Mouse (Mus musculus) stomach, embryonic 15.5 days (tissue): Measurements from ENCODE around the gene Pcca. TPM values are rescaled to one million over a fixed set of nuclear protein-coding genes. Genes with fewer than 3 reads are reported as not detected.
"Not testable (repeated sequence)": the region's sequence is repeated elsewhere in the genome, so short reads cannot be mapped to it uniquely, and the experiment has no call there.

Experiments used
- ATAC-seq: fragments of 200-750 bp; cut with Nextera tagmentation; 2 replicates; pipeline ENCODE4 v1.8.0; 2017; ENCODE audit warnings: low read depth, moderate number of reproducible peaks, moderate TSS enrichment; ENCODE audit not compliant: insufficient read depth, low FRiP score
- H3K27ac ChIP-seq: fragments of 300-500 bp; sonication (generic); 2 replicates; pipeline ENCODE4 v1.5.1; 2015; ENCODE audit warnings: mild to moderate bottlenecking, inconsistent platforms
- H3K27me3 ChIP-seq: fragments of 300-500 bp; sonication (generic); replicated peaks from 2 replicates; pipeline ENCODE4 v1.6.1; 2015; ENCODE audit warnings: inconsistent platforms
- H3K36me3 ChIP-seq: fragments of 300-500 bp; sonication (generic); 2 replicates; pipeline ENCODE4 v1.6.1; 2015; ENCODE audit warnings: inconsistent platforms
- H3K4me1 ChIP-seq: fragments of 300-500 bp; sonication (generic); 2 replicates; pipeline ENCODE4 v1.6.1; 2015; ENCODE audit warnings: inconsistent platforms
- H3K4me2 ChIP-seq: fragments of 300-500 bp; sonication (generic); 2 replicates; pipeline ENCODE4 v1.6.1; 2015; ENCODE audit warnings: mild to moderate bottlenecking, inconsistent platforms
- H3K4me3 ChIP-seq: fragments of 300-500 bp; sonication (generic); replicated peaks from 2 replicates; pipeline ENCODE4 v1.5.1; 2015; ENCODE audit warnings: inconsistent platforms
- H3K9ac ChIP-seq: fragments of 300-500 bp; sonication (generic); 2 replicates; pipeline ENCODE4 v1.6.1; 2015; ENCODE audit warnings: inconsistent platforms
- H3K9me3 ChIP-seq: fragments of 300-500 bp; sonication (generic); 2 replicates; pipeline ENCODE4 v1.6.1; 2016; ENCODE audit warnings: inconsistent platforms
- WGBS: fragments of 180-500 bp; shearing (Covaris S2); methylation state at CpG from one replicate; pipeline ENCODE4 v1.1.7; 2015; 5-methylcytosine and 5-hydroxymethylcytosine counted together
- polyA plus RNA-seq: library from polyadenylated mRNA; unstranded; fragments of >200 nt; fragmentation: Nextera tagmentation; extraction: Ambion mirVana; gene quantifications from 2 replicates; pipeline ENCODE4 v1.2.1, GENCODE M21; 2015

The Pcca gene
- polyA plus RNA-seq, 1 experiment from 2014 or later, result 19.2 TPM

DNA sequence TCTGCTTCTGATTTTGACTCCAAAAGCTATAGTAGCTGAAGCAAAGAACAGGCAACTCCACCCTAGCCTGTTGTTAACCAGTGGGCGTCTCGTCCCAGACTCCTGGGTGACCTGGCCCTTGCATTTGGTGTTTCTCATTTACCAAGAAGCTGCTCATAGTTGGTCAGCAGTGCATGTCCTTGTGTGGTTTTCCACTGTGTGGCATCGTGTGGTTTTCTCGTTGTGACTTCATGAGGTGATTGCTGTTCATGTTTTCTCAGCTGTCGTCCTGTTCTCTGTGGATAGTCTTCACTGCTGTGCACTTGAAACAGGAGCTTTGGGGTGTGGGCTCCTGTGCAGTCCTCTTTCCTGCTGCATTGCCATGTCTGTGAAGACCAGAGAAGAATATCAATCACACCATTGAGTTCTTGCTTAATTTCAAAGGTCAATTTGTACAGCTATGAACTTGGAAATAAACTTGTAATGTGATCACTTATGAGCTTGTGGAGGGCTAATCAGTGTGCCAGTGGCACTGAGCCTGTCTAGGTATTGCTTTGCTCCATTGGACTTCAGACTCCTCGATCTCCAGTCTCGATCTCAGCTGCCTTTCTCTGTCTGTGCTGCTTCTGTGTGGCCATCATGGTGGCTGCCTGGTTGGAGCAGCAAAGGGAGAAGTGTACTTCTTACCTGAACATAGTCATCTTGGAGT is 40.1 kb downstream of the Pcca start:
- Histone ChIP-seq H3K4me2 (no peak overlapping the region), H3K4me1 (no peaks in the 10 kb centered on the region), H3K27ac (no peak overlapping the region), H3K36me3 (no peaks in the 10 kb centered on the region), H3K4me3 (no peak overlapping the region), H3K9me3 (no peaks in the 10 kb centered on the region), H3K27me3 (no peaks in the 10 kb centered on the region), H3K9ac (no peak overlapping the region)
- WGBS, result 90% methylated on average over 7 of the region's 7 CpGs
- ATAC-seq, result no peak

- 83% methylated on average over 4 of the region's 4 CpGs for WGBS
- no peak for ATAC-seq
- Histone ChIP-seq H3K9me3 (no peaks in the 10 kb centered on the region), H3K36me3 (no peaks in the 10 kb centered on the region), H3K27me3 (no peaks in the 10 kb centered on the region), H3K27ac (no peak overlapping the region), H3K4me2 (no peak overlapping the region), H3K9ac (no peak overlapping the region), H3K4me3 (no peak overlapping the region), H3K4me1 (no peaks in the 10 kb centered on the region)
These were observed 43.7 kb downstream of the Pcca start for GRCm38 (mm10) chr14:122577816-122578215.

DNA sequence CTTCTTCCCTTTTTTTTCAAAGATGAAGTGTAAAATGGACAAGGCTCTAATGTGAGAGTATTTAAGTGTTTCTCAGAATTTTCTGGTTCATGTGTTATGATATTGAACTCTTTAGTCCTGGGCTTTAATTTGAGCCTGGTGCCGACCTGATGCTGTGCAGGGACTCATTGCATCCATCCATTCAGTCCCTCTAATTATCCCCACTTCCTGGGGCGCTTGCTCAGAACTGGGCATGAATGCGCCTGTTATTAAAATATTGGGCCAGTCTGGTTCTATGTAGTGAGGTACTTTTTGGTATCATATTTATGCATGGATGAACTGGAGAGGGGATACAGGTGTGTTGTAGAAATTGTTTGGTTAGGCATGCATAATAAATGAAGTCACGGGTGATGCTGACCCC is 47.9 kb downstream of the Pcca start:
- Histone ChIP-seq H3K9ac (no peak overlapping the region), H3K4me3 (no peak overlapping the region)
- no peak for ATAC-seq

GRCm38 (mm10) chr14:122582491-122583077 is 48.5 kb downstream of the Pcca start:
- no peak for ATAC-seq
- Histone ChIP-seq H3K9me3 (no peaks in the 10 kb centered on the region), H3K4me2 (no peak overlapping the region), H3K36me3 (no peaks in the 10 kb centered on the region), H3K27me3 (no peaks in the 10 kb centered on the region), H3K4me1 (no peaks in the 10 kb centered on the region), H3K9ac (no peak overlapping the region), H3K4me3 (no peak overlapping the region), H3K27ac (no peak overlapping the region)
- WGBS, result 73% methylated on average over 7 of the region's 7 CpGs

More for the DNA sequence above, 47.9 kb downstream of the Pcca start:
- Histone ChIP-seq H3K27ac (no peak overlapping the region), H3K4me2 (no peak overlapping the region), H3K36me3 (no peaks in the 10 kb centered on the region), H3K9me3 (no peaks in the 10 kb centered on the region), H3K27me3 (no peaks in the 10 kb centered on the region), H3K4me1 (no peaks in the 10 kb centered on the region)
- WGBS, result 81% methylated on average over 4 of the region's 4 CpGs

DNA sequence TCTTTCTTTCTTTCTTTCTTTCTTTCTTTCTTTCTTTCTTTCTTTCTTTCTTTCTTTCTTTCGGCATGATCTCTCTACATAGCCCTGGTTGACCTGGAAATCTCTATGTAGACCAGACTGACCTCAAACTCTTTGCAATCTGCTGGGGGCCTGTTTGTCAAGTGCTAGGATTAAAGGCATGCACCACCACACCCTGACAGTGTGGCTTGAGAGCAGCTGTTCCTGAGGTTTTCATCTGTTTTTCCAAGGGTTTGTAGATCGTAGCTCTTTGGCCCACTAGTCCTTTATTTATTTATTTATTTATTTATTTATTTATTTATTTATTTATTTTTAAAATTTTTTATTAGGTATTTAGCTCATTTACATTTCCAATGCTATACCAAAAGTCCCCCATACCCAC is 50.0 kb downstream of the Pcca start:
- WGBS, result 87% methylated on average over 2 of the region's 2 CpGs
- H3K27ac ChIP-seq, H3K9me3 ChIP-seq, H3K36me3 ChIP-seq, H3K4me3 ChIP-seq, ATAC-seq, H3K27me3 ChIP-seq, H3K4me1 ChIP-seq, H3K4me2 ChIP-seq, H3K9ac ChIP-seq: not testable (repeated sequence)

- Histone ChIP-seq H3K27ac (no peak overlapping the region), H3K9me3 (no peaks in the 10 kb centered on the region), H3K27me3 (no peaks in the 10 kb centered on the region), H3K4me2 (no peak overlapping the region), H3K4me1 (no peaks in the 10 kb centered on the region), H3K4me3 (no peak overlapping the region), H3K9ac (no peak overlapping the region), H3K36me3 (no peaks in the 10 kb centered on the region)
- no peak for ATAC-seq
- 69% methylated on average over 4 of the region's 4 CpGs for WGBS
These were observed 52.8 kb downstream of the Pcca start for GRCm38 (mm10) chr14:122586942-122587341.

DNA sequence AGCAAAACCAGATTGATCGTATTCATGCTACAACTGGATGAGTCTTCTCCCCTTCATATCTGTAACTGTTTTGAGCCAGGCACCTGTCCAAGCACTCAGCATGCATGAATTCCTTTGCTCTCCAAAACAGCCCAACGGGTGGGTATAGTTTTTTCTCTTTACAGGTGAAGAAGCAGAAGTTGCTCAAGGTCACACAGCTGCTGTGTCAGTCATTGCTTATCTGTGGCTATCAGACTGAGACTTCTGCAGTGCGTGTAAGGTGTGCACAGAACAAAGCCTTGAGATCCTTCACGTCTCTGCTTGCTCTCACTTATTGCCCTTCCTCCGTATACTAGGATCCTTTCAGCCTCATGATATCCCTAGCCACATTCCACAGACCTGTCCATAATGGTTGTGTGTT is 63.4 kb downstream of the Pcca start:
- Histone ChIP-seq H3K4me3 (no peak overlapping the region), H3K36me3 (no peaks in the 10 kb centered on the region), H3K27me3 (no peaks in the 10 kb centered on the region), H3K4me2 (no peak overlapping the region), H3K9me3 (no peaks in the 10 kb centered on the region), H3K9ac (no peak overlapping the region), H3K4me1 (no peaks in the 10 kb centered on the region), H3K27ac (no peak overlapping the region)
- ATAC-seq, result no peak
- 69% methylated on average over 5 of the region's 5 CpGs for WGBS

DNA sequence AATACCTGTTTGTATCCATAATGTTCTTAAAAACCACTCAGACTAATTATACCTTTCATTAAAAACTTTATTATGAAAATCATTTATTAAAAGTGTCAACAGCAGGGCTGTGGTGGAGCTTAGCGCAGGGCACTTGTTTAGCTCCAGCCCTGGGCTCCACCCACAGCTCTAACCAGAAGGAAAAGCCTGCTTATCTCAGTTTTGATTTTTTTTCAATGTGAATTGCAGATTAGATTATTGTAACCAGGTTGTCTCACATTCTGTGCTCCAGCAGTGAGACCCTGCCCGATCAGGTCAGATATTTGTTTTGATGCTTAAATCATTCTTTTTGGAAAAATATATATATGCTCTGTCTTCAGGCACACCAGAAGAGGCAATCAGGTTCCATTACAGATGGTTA is 64.7 kb downstream of the Pcca start:
- H3K27me3 ChIP-seq, result no peaks in the 10 kb centered on the region
- WGBS, result 71% methylated on average over 2 of the region's 2 CpGs
- ATAC-seq, result no peak

GRCm38 (mm10) chr14:122599839-122600238 is 65.7 kb downstream of the Pcca start:
- ATAC-seq, result no peak
- H3K9me3 ChIP-seq, result no peaks in the 10 kb centered on the region
- no peaks in the 10 kb centered on the region for H3K4me1 ChIP-seq
- H3K27ac ChIP-seq, result no peak overlapping the region
- H3K27me3 ChIP-seq, result no peaks in the 10 kb centered on the region
- H3K36me3 ChIP-seq, result no peaks in the 10 kb centered on the region
- 60% methylated on average over 9 of the region's 9 CpGs for WGBS
- H3K9ac ChIP-seq, result no peak overlapping the region
- H3K4me3 ChIP-seq, result no peak overlapping the region
- no peak overlapping the region for H3K4me2 ChIP-seq

More for the DNA sequence above, 64.7 kb downstream of the Pcca start:
- H3K9ac ChIP-seq, result no peak overlapping the region
- no peak overlapping the region for H3K4me3 ChIP-seq
- no peaks in the 10 kb centered on the region for H3K36me3 ChIP-seq
- no peaks in the 10 kb centered on the region for H3K4me1 ChIP-seq
- no peak overlapping the region for H3K27ac ChIP-seq
- H3K9me3 ChIP-seq, result no peaks in the 10 kb centered on the region
- H3K4me2 ChIP-seq, result no peak overlapping the region

GRCm38 (mm10) chr14:122602701-122603100 is 68.6 kb downstream of the Pcca start:
- Histone ChIP-seq H3K4me1 (no peaks in the 10 kb centered on the region), H3K27ac (no peak overlapping the region), H3K4me2 (no peak overlapping the region), H3K9me3 (no peaks in the 10 kb centered on the region), H3K9ac (no peak overlapping the region), H3K36me3 (no peaks in the 10 kb centered on the region), H3K4me3 (no peak overlapping the region), H3K27me3 (no peaks in the 10 kb centered on the region)
- WGBS, result 79% methylated on average over 2 of the region's 2 CpGs
- ATAC-seq, result no peak

GRCm38 (mm10) chr14:122606499-122606898 is 72.4 kb downstream of the Pcca start:
- 78% methylated on average over 1 of the region's 1 CpGs for WGBS
- no peaks in the 10 kb centered on the region for H3K27me3 ChIP-seq
- H3K36me3 ChIP-seq, result no peaks in the 10 kb centered on the region
- no peak overlapping the region for H3K9ac ChIP-seq
- H3K4me2 ChIP-seq, result no peak overlapping the region
- no peaks in the 10 kb centered on the region for H3K4me1 ChIP-seq
- H3K9me3 ChIP-seq, result no peaks in the 10 kb centered on the region
- no peak for ATAC-seq
- no peak overlapping the region for H3K4me3 ChIP-seq
- no peak overlapping the region for H3K27ac ChIP-seq

DNA sequence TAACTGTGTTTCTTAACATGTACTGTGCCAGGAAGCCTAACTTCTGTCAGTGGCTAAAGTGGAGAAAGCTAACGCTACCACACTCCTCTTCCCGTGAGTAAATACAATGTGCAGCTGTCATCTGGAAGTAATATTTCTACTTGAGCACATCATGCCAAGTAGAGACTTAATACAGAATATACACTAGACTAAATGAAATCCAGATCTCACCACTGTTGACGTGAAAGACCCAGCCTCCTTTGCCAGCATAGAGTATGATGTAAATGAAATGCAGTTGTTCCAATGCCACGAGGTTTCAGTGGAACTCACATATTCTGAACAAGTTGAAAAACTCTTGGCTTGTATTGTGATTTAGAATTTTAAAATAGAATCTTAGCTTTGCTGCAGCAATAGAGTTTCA is 73.3 kb downstream of the Pcca start:
- no peak overlapping the region for H3K4me2 ChIP-seq
- no peaks in the 10 kb centered on the region for H3K36me3 ChIP-seq
- no peaks in the 10 kb centered on the region for H3K9me3 ChIP-seq
- ATAC-seq, result no peak
- no peak overlapping the region for H3K9ac ChIP-seq
- no peak overlapping the region for H3K27ac ChIP-seq
- no peaks in the 10 kb centered on the region for H3K4me1 ChIP-seq
- H3K4me3 ChIP-seq, result no peak overlapping the region
- H3K27me3 ChIP-seq, result no peaks in the 10 kb centered on the region
- WGBS, result 61% methylated on average over 4 of the region's 4 CpGs

DNA sequence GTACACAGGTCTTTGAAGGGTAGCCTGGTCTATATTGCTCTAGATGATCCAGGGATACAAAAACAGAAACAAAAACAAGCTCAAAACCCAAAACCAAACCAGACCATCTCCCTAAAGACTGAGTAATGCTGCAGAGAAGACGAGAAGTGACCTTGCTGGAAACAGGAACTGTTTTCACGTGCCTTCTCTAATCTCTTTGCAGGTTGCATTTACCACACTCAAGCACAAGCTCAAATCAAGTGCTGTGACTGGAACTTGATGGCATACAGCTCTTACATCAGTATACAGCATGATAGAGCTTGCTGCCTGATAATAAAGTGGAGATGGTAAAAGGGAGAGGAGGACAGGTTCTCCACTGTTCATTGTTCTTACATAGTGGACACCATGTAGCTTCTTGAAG is 74.2 kb downstream of the Pcca start:
- ATAC-seq, result no peak
- no peak overlapping the region for H3K9ac ChIP-seq
- no peaks in the 10 kb centered on the region for H3K36me3 ChIP-seq
- H3K4me1 ChIP-seq, result no peaks in the 10 kb centered on the region
- H3K9me3 ChIP-seq, result no peaks in the 10 kb centered on the region
- H3K4me3 ChIP-seq, result no peak overlapping the region
- H3K27ac ChIP-seq, result no peak overlapping the region
- WGBS, result 88% methylated on average over 2 of the region's 2 CpGs
- H3K27me3 ChIP-seq, result no peaks in the 10 kb centered on the region
- H3K4me2 ChIP-seq, result no peak overlapping the region
